Mouse (Mus musculus) spleen, adult 2 months (tissue): ENCODE results near the gene Ebf4.

Source experiments
- CTCF ChIP-seq: fragments of 200-500 bp; IDR thresholded peaks from 2 replicates; pipeline ENCODE4 v1.5.1; 2011; ENCODE audit warnings: mild to moderate bottlenecking, inconsistent platforms; ENCODE audit not compliant: insufficient read depth, insufficient read length, insufficient replicate concordance; ENCODE audit errors: extremely low read depth
- POLR2A ChIP-seq: fragments of 200-500 bp; IDR thresholded peaks from 2 replicates; pipeline ENCODE4 v1.6.1; 2011; ENCODE audit warnings: low read depth, low read length, inconsistent platforms

GRCm38 (mm10) chr2:130392836-130393235 is 97.9 kb downstream of the Ebf4 start:
- TF ChIP-seq POLR2A (no peak), CTCF (no peak)
